Mouse (Mus musculus): ENCODE data around the gene Rin1. TPM values are rescaled to one million over a fixed set of nuclear protein-coding genes. Genes with fewer than 3 reads are reported as not detected.

The Rin1 gene
- polyA plus RNA-seq, 1 experiment: 10.4 TPM

DNA sequence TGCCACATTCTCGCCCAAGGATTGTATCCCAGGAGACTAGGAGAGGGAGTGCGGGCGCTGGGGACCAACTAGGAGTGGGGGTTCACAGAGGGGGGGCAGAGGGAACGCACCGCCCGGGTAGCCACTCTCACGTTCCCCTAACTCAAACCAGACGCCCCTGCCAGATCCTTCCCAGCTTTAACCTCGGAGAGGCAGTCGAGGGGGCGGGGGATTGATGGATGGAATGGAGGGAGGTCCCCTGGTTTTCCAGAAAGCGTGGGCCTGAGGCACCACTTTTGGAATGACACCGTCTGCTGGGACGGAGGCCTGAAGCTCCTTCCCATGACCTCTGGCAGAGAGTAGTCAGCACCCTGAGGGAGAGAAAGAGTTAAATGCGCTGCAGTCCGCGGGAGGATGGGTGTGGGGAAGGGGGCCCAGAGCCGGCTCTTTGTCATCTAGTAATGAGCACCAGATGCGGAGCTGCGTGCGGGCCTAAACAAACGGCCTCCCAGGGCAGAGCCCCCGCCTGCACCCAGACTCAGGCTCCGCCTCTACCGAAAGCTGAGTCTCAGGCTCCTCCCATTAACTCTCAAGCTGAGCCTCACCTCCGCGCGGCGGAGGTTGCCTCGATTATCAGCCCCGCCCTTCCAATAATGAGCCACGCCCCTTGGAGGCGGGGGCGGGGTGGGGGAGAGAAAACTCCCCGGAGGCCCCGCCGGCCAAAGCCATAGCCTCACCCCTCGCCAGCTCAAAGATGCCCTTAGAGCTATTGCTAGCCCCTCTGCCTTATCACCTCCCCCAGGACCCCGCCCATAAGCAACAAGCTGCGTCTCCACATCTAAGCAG, 21.5 kb downstream of the Rin1 start:
- Histone ChIP-seq H3K4me3 (replicated peaks; ENCODE audit: extremely low read depth, low read depth, low read length) (peak overlapping the region; percentile 58), H3K4me1 (ENCODE audit: control insufficient read depth, insufficient read depth, low read length) (peaks cover 14% of the 10 kb centered on the region)
- peak; percentile 76 for DNase-seq
- 3% methylated on average over 40 of the region's 40 CpGs for WGBS
- TF ChIP-seq CTCF (IDR thresholded peaks at IDR 0.05; ENCODE audit: insufficient read depth, low read length) (no peak), POLR2A (IDR thresholded peaks at IDR 0.05; ENCODE audit: borderline replicate concordance, extremely low read depth, low read depth, low read length) (no peak)

DNA sequence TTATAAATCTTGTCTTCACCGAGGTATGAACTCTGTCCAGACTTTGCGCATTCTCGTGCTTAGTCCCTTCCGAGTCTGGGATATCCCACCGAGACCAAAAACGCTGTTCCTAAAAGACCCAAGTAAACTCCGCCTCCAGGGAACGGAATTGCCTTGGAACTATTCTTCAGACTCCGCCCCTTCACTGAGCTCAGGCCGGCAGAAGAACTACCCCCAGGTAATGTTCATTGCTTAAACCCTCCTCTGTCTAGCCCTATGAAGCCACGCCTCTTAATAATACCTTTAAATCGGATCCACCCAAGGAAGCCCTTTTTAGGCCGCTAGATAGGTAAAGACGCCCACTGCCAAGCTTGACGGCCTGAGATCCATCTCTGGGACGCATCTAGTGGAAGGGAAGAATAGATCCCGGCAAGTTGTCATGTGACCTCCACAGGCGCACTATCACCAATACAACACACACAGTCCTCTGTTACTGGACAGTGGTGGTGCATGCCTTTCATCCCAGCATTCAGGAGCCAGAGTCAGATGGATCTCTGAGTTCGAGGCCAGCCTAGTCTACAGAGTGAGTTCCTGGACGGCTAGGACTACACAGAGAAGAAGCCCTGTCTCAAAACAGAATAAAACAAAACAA, 22.2 kb downstream of the Rin1 start:
- 6% methylated on average over 20 of the region's 20 CpGs for WGBS
- peak overlapping the region; percentile 45 for H3K4me3 ChIP-seq (replicated peaks; ENCODE audit: extremely low read depth, low read depth, low read length)
- TF ChIP-seq POLR2A (IDR thresholded peaks at IDR 0.05; ENCODE audit: borderline replicate concordance, extremely low read depth, low read depth, low read length) (no peak), CTCF (IDR thresholded peaks at IDR 0.05; ENCODE audit: insufficient read depth, low read length) (no peak)
- DNase-seq: no peak
- H3K4me1 ChIP-seq (ENCODE audit: control insufficient read depth, insufficient read depth, low read length): peaks cover 9% of the 10 kb centered on the region

DNA sequence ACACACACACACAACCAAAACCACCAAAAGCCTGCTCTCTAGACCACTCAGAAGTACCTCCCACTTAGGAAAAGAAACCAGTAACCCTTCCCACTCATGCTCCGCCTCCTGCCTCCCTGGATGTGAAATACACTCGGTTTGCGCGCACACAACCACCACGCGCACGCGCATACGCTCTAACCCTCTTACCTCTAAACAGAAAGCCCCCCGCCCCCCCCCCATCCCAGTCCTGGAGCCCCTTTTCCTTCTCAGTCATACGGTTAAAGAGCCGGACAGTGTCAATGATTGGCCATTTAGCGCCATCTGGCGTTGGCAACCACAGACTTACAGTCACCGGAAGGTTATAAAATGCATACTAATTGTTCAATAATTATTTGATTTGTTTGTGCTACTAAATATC, 22.7 kb downstream of the Rin1 start:
- peak; percentile 58 for TF ChIP-seq CTCF (IDR thresholded peaks at IDR 0.05; ENCODE audit: insufficient read depth, low read length)
- no peak for TF ChIP-seq POLR2A (IDR thresholded peaks at IDR 0.05; ENCODE audit: borderline replicate concordance, extremely low read depth, low read depth, low read length)
- DNase-seq: peak; percentile 62
- peak overlapping the region; percentile 69 for H3K4me3 ChIP-seq (replicated peaks; ENCODE audit: extremely low read depth, low read depth, low read length)

DNA sequence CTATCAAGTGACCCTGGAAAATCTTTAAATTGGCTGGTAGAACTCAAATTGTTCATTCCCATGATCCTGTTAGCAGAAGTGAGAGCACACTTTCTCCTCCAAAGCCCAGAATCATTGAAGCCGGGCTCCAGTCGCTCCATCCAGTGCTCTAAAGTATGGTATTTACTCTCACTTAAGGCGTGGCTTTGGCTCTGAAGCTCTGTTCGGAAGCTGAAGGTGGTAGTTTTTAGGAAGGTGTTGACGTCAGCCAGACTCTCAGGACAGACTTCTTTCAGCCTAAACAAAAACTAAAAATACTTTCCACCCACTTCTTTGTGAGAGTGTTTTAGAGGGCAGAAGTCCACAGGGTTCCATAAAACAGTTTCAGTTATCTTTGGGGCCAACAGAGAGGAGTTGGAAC, 23.2 kb downstream of the Rin1 start:
- DNase-seq: no peak
- TF ChIP-seq CTCF (IDR thresholded peaks at IDR 0.05; ENCODE audit: insufficient read depth, low read length) (no peak), POLR2A (IDR thresholded peaks at IDR 0.05; ENCODE audit: borderline replicate concordance, extremely low read depth, low read depth, low read length) (no peak)
- WGBS: 24% methylated on average over 5 of the region's 5 CpGs
- no peak overlapping the region for H3K4me3 ChIP-seq (replicated peaks; ENCODE audit: extremely low read depth, low read depth, low read length)
- H3K4me1 ChIP-seq (ENCODE audit: control insufficient read depth, insufficient read depth, low read length): peaks cover 4% of the 10 kb centered on the region; the same call in 1 of the 2 replicates

More for the DNA sequence above, 22.7 kb downstream of the Rin1 start:
- peaks cover 7% of the 10 kb centered on the region; the same call in 1 of the 2 replicates for H3K4me1 ChIP-seq (ENCODE audit: control insufficient read depth, insufficient read depth, low read length)
- WGBS: under 1% methylated on average over 15 of the region's 15 CpGs

DNA sequence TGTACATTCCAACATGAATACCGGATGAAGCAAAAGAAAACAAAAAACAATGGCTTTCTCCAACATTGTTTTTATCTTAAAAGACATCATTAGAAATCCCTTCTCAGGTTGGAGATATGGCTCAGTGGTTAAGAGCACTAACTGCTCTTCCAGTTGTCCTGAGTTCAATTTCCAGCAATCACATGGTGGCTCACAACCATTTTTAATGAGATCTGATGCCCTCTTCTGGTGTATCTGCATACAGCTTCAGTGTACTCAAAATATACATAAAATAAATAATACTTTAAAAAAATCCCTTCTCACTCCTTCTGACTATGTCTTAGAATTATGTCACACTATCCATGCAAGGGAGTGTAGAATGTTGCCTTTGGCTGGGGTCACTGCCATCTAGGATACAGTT, 29.0 kb downstream of the Rin1 start:
- WGBS: 88% methylated on average over 1 of the region's 1 CpGs
- DNase-seq: no peak
- H3K4me3 ChIP-seq (replicated peaks; ENCODE audit: extremely low read depth, low read depth, low read length): no peak overlapping the region
- no peaks in the 10 kb centered on the region for H3K4me1 ChIP-seq (ENCODE audit: control insufficient read depth, insufficient read depth, low read length)
- no peak for TF ChIP-seq CTCF (IDR thresholded peaks at IDR 0.05; ENCODE audit: insufficient read depth, low read length)
- no peak for TF ChIP-seq POLR2A (IDR thresholded peaks at IDR 0.05; ENCODE audit: borderline replicate concordance, extremely low read depth, low read depth, low read length)

DNA sequence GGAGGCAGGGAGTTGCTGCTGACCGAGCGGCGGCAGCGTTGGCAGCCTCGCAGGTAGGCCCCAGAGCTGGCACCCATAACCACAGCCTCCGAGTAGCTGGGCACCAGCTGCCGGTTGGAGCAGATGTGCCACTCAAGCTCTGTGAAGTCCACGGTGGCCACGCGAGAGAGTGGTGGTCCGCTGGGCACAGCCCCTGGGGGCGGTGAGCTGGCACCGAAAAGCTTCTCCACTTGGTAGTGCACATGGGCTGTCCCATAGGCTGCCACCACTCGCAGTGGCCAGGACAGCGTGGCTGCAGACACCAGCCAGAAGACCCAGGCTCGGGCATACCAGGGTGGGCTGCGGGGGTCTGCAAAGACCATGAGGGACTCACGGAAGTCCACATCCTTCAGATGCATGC, 31.7 kb downstream of the Rin1 start:
- TF ChIP-seq POLR2A (IDR thresholded peaks at IDR 0.05; ENCODE audit: borderline replicate concordance, extremely low read depth, low read depth, low read length) (no peak), CTCF (IDR thresholded peaks at IDR 0.05; ENCODE audit: insufficient read depth, low read length) (no peak)
- DNase-seq: no peak
- H3K4me3 ChIP-seq (replicated peaks; ENCODE audit: extremely low read depth, low read depth, low read length): no peak overlapping the region
- 63% methylated on average over 18 of the region's 18 CpGs for WGBS
- H3K4me1 ChIP-seq (ENCODE audit: control insufficient read depth, insufficient read depth, low read length): no peaks in the 10 kb centered on the region

DNA sequence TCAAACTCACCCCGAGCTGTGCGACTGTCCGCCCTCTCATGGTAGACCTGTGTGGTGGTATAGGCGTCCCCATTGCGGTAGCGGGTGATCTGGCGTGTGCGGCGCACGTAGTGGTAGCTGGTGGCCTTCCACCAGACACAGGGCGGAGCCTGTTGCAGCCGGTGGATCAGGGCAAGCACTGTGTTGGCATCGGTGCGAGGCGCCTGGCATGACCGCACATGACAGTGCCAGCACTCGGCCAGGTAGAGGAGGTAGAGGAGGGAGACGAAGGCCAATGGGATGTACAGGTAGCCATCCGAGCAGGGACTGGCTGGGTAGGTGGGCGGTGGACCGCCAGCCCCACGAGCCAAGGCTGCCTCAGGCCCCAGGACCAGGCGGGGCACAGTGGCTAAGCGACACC, 32.3 kb downstream of the Rin1 start:
- H3K4me1 ChIP-seq (ENCODE audit: control insufficient read depth, insufficient read depth, low read length): no peaks in the 10 kb centered on the region; the same call in 1 of the 2 replicates
- 68% methylated on average over 24 of the region's 24 CpGs for WGBS
- no peak for TF ChIP-seq POLR2A (IDR thresholded peaks at IDR 0.05; ENCODE audit: borderline replicate concordance, extremely low read depth, low read depth, low read length)
- H3K4me3 ChIP-seq (replicated peaks; ENCODE audit: extremely low read depth, low read depth, low read length): no peak overlapping the region
- no peak for DNase-seq

DNA sequence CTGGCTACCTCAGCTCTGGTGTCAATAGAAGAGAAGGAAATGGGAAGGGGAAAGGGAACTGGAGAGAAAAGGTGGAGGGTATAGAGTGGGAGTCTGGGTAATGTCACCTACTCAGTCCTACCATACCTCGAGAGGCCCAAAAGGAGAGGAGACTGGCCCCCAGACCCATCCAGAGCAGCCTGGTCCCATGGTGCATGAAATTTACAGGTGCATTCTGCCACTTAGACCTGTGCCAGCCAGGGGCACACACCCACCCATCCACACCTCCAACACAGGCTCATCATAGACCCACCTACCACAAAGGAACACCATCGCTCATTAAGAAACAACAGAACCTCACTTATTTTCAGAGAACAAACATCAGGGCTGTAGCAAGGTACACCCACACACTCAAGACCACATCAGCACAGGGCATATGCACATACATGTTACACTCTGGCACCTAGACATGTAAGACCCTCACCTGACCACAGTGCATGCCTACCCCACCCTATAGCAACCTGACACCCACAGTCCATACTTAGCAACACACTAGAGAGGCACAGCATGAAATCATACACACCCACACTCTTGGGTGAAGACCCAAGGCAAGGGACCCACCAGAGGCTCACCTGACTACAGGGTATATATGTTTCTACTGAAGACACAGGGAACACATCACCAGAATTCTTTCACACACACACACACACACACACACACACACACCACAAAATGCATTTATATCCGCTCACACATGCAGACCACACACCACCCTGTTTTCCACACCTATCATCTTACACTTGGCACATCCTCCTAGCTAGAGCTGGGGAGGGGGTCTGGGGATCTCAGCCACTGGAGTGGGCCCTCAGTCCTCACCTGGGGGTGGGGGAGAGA, 33.9 kb downstream of the Rin1 start:
- Histone ChIP-seq H3K4me1 (ENCODE audit: control insufficient read depth, insufficient read depth, low read length) (peaks cover 4% of the 10 kb centered on the region), H3K4me3 (replicated peaks; ENCODE audit: extremely low read depth, low read depth, low read length) (no peak overlapping the region)
- 61% methylated on average over 3 of the region's 3 CpGs for WGBS
- DNase-seq: no peak
- TF ChIP-seq POLR2A (IDR thresholded peaks at IDR 0.05; ENCODE audit: borderline replicate concordance, extremely low read depth, low read depth, low read length) (no peak), CTCF (IDR thresholded peaks at IDR 0.05; ENCODE audit: insufficient read depth, low read length) (no peak)

DNA sequence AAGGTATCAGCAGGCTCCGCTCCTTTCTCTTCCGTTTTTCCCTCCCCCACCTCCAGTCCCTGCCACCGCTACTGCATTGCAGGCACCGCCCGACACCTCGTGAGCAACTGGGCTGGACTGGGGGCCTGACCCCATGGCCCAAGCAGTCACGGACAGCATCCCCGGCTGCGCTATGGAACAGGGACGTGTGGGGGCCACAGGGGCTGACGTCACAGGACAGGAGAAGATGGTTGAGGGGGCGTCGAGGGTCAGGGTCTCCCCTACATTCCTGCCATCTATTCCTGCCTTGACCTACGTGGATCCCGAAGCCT, 34.5 kb downstream of the Rin1 start:
- peak overlapping the region; percentile 52 for H3K4me3 ChIP-seq (replicated peaks; ENCODE audit: extremely low read depth, low read depth, low read length)
- TF ChIP-seq CTCF (IDR thresholded peaks at IDR 0.05; ENCODE audit: insufficient read depth, low read length): no peak
- no peak for TF ChIP-seq POLR2A (IDR thresholded peaks at IDR 0.05; ENCODE audit: borderline replicate concordance, extremely low read depth, low read depth, low read length)
- no peak for DNase-seq
- H3K4me1 ChIP-seq (ENCODE audit: control insufficient read depth, insufficient read depth, low read length): peaks cover 5% of the 10 kb centered on the region
- whole genome bisulfite sequencing: 4% methylated on average over 15 of the region's 15 CpGs

Data from lung, adult 2 months (tissue).